Mouse (Mus musculus) granulocyte monocyte progenitor cell, adult 5-6 weeks (primary cell): ENCODE results near the gene Bglap2. TPM values are rescaled to one million over a fixed set of nuclear protein-coding genes. Genes with fewer than 3 reads are reported as not detected.
"Not testable (repeated sequence)": the region's sequence is repeated elsewhere in the genome, so short reads cannot be mapped to it uniquely, and the experiment has no call there.

Source experiments
- ATAC-seq: replicated peaks from 2 replicates; pipeline ENCODE4 v1.8.0; 2016; ENCODE audit warnings: mild to moderate bottlenecking, moderate TSS enrichment, inconsistent platforms; ENCODE audit not compliant: poor library complexity, severe bottlenecking
- total RNA-seq, 2 experiments: library from RNA; stranded (forward) in 1 of 2; stranded (reverse) in 1 of 2; fragments of 200-712, 200-1000 nt in 1 of 2; fragments of >200 nt in 1 of 2; fragmentation: Nextera tagmentation in 1 of 2; gene quantifications; 2 replicates each; pipeline ENCODE4 v1.2.3; 2014 to 2017

Bglap2 gene
- not detected in 2 replicates for total RNA-seq (2014; fragmentation: Nextera tagmentation)
- total RNA-seq (2017): not detected in 2 replicates

DNA sequence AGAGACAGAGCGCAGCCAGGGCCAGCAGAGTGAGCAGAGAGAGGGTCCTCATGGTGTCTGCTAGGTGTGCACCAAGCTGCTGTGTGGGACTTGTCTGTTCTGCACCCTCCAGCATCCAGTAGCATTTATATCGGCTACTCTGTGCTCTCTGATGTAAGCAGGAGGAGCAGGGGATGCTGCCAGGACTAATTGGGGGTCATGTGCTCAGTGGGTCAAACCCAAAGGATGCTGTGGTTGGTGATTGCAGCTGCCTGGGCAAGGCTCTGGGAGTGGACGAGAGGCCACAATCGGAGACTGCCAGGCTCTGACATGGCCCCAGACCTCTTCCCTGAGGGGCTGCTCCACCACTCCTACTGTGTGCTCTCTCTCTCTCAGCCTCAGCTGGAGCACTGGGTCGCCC lies at the start of gene Bglap2:
TSS of gene Bglap2 (minus strand) at position 101 of the 400 bp plus-strand sequence.
- not testable (repeated sequence) for ATAC-seq

DNA sequence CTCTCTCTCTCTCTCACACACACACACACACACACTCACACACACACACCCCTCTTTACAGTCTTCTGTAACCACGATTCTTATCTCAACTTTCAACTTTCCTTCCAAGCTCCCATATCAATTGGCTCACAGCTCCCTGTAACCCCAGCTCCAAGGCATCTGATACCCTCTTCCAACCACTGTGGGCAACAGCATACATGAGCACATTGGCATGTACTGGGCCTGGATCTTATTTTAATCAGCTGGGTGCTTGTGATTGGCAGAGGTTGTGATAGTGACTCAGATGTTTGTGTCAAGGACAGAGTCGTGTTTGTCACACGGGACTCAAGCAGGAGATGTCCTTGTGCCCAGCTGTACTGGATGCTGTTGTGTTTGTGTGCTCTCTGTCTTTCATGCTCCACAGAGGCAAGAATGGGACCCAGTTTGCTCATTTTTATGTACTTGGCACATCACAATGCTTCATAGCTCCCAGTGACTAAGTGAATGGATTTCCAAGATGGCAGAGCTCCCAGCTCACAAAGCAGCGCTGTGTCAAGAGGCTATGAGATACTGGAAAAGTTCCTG lies 48.9 kb upstream of the Bglap2 start:
- no peak for ATAC-seq

- ATAC-seq: no peak
These were observed 47.4 kb upstream of the Bglap2 start for GRCm38 (mm10) chr3:88425708-88426420.

- no peak for ATAC-seq
These were observed 46.8 kb upstream of the Bglap2 start for GRCm38 (mm10) chr3:88425330-88425689.

DNA sequence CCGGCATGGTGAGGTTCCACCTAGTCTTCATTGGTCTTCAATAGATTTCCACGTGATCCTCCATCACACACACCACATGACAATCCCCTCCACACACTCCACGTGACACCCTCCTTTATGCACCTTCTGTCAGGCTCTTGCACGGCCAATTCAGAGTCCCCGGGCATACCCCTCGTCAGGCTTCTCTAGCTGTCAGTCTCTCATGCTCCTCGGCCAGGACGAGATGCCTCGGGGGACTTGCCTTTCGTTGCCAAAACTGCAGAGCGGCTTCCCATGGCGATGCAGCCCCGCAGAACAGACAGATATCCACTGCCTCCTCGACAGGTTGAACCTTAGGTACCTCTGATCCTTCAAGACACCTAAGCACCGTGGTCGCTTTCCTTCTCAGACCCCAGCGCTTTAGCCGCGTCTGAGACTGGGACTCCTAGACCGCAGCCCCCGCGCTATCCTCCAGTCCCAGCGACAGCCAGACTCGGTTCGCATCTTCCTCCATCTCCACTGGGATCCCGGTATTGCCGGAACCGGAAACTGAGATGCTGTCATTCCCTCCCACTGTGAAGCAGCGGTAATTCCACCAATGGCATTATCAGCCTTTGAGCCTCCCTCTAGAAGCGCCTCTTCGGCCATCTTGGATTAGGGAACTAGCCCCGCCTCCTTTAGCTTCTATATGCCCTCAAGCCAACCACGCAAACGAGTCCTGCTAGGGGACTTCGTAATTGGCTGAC lies 46.3 kb upstream of the Bglap2 start, which contains the start of gene Slc25a44:
TSS of gene Slc25a44 (minus strand) at position 535 of the 725 bp plus-strand sequence.
- peak; percentile 95 for ATAC-seq

DNA sequence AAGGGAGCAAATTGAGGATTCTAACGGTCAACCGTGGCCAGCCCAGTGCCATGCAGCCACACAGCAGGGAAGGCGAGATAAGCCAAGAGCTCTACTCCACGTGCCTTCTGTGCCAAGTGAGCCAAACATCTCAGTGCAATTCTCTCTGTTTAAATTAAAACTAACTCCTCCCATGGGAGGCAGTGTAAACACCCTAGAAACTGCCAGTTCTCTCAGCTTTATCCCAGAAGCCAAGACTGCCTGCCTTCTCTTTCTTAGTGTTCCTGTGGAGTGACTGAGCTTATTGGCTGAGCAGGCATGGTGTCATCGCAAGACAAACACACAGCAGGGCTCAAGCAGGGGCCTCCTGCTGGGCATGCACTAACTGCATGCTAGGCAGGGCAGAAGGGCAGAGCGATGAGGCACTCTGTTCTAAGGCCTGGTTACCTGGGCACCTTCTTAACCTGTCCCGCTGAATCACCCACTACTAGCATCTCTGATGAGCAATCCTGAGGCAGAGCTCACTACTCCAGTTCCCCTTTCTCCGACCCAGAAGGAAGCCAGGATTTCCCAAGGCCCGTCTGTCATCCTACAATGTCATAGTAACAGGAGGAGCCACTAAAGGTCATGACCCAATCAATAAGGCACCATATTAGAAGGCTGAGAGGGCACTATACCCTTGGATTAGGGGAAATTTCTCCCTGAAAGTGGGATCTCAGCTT lies 43.7 kb upstream of the Bglap2 start:
- ATAC-seq: peak; percentile 57

GRCm38 (mm10) chr3:88420771-88421170 lies 42.3 kb upstream of the Bglap2 start:
- ATAC-seq: no peak

- ATAC-seq: no peak
These were observed 39.5 kb upstream of the Bglap2 start for GRCm38 (mm10) chr3:88418016-88418415.

GRCm38 (mm10) chr3:88415668-88416067 lies 37.2 kb upstream of the Bglap2 start:
- no peak for ATAC-seq

DNA sequence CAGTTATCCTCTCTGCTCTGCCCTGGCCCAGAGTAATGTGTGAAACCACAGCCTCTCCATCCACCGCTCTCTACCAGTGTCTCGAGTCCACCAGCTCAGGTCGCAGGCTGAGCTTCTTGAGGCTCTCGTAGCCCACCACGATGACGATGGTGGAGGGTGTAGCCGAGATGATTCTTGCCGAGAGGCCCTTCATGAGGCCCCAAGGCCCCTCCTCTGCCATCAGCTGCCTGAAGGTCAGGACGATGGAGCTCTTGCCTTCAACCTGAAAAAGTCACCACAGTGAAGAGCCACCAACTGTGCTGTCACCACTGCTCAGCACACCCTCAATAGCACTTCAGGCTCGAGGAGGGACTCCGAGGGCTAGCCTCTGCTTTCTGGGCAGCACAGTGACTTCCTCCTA lies 34.1 kb upstream of the Bglap2 start:
- ATAC-seq: no peak

DNA sequence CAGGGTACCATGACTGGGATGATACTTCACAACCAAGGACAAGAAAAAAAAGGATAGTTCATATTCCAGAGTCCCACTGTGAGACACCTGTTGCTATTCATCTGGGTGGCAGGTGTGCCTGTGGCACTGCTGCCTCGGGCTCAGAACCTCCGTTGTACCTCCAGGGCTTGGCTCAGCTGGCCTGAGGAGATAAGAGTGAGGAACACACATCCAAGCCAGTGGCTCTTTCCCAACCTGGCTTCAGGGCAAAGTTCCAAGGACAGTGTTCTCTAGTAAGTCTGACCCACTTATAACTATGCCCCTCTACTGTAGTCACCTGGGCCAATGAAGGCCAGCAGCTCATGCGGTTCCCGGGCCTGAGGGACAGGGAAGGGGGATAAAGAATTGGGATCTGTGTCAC lies 33.2 kb upstream of the Bglap2 start:
- ATAC-seq: no peak

GRCm38 (mm10) chr3:88410645-88411031 lies 32.1 kb upstream of the Bglap2 start:
- no peak for ATAC-seq

- peak; percentile 85 for ATAC-seq
These were observed 31.5 kb upstream of the Bglap2 start, which contains the start of gene Pmf1 for GRCm38 (mm10) chr3:88409741-88410644. Pmf1 (minus strand) TSS chr3:88410331.

GRCm38 (mm10) chr3:88408953-88409352 lies 30.5 kb upstream of the Bglap2 start:
- no peak for ATAC-seq

DNA sequence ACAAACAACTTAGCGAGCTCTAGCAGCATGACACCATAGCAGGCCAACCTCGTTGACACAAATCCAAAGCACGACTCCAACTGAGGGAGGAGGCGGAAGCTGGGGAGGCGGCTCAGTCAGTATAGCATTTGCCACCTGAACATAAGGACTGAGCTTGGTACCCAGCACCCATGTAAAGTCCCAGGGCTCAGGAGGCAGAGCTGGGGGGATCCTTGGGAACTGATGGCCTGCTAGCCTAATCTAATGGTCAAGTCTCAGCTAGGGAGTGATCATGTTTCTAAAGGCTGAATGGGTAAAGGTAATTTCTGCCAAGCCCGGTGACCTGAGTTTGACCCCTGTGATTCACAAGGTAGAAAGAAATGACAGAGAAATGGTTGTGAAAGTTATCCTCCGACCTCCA lies 29.0 kb upstream of the Bglap2 start:
- ATAC-seq: no peak

- ATAC-seq: peak; percentile 47
These were observed 28.6 kb upstream of the Bglap2 start for GRCm38 (mm10) chr3:88407090-88407489.

DNA sequence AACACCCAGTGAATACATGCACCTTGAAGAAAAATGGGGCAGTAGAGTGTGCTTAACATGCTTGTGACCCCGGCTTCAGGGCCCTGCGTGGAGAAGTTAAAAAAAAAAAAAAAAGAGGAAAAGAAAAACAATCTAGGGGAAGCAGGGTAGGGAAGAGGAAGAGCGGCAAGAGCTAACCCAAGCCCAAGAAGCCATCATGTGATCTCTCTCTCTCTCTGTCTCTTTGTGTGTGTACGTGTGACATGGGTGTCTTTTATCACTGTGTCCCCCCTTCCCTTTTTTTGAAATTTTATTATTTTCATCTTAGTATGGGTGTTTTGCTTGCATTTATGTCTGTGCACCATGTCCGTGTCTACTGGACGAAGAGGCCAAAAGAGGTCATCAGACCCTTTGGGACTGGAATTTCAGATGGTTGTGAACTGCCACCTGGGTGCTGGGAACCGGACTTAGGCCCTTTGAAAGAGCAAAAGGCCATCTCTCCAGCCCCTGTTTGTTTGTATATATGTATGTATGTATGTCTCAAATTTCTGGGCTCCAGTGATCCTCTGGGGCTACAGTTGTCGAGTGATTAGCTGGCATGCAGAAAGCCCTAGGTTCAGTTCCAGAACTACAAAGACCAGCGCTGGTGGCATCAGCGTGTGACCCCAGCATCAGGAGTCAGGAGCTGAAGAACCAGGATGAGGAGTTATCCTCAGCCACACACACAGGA lies 25.2 kb upstream of the Bglap2 start:
- peak; percentile 69 for ATAC-seq

- no peak for ATAC-seq
These were observed 20.2 kb upstream of the Bglap2 start for GRCm38 (mm10) chr3:88398666-88399065.

DNA sequence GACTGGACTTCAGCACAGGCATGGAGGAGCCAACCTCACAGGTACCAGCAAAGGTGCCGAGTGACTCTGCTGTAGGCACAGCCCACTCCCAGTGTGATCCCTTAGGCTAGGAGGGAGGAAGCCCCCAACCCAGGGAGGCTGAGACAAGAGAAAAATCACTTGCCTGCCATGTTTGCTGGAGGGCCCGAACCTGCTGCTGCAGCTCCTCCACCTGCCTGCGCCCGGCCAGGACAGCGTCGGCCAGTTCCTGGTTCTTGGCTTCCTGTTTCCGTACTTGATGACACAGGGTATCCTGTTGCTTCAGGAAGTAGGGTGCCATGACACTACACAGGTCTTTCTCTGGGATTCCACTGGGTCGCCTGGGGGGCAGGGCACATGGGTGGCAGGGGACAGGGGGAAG lies 17.2 kb upstream of the Bglap2 start:
- ATAC-seq: peak; percentile 33; the same call in 1 of the 2 replicates
